Mouse (Mus musculus) embryonic fibroblast, embryonic 13.5 days (primary cell): ENCODE data around the gene Kcnip1.

Experiments used
- CTCF ChIP-seq: IDR thresholded peaks from 2 replicates; pipeline ENCODE4 v1.5.1; 2011; ENCODE audit warnings: mild to moderate bottlenecking, control low read depth, low read length, moderate library complexity, borderline replicate concordance; ENCODE audit not compliant: insufficient read depth
- POLR2A ChIP-seq: IDR thresholded peaks from 2 replicates; pipeline ENCODE4 v1.6.1; 2011; ENCODE audit warnings: low read depth, mild to moderate bottlenecking, control low read depth, low read length, moderate library complexity

GRCm38 (mm10) chr11:33918424-33918823, 74.5 kb downstream of the Kcnip1 start:
- TF ChIP-seq CTCF (no peak), POLR2A (no peak)
